Mouse (Mus musculus): ENCODE measurements at regions not wholly inside any gene's neighbourhood (a gene's known extent, or its start where the extent isn't known, plus 50 kb on each side); places are given as distances from the start of the nearest gene placed in this dataset.

DNA sequence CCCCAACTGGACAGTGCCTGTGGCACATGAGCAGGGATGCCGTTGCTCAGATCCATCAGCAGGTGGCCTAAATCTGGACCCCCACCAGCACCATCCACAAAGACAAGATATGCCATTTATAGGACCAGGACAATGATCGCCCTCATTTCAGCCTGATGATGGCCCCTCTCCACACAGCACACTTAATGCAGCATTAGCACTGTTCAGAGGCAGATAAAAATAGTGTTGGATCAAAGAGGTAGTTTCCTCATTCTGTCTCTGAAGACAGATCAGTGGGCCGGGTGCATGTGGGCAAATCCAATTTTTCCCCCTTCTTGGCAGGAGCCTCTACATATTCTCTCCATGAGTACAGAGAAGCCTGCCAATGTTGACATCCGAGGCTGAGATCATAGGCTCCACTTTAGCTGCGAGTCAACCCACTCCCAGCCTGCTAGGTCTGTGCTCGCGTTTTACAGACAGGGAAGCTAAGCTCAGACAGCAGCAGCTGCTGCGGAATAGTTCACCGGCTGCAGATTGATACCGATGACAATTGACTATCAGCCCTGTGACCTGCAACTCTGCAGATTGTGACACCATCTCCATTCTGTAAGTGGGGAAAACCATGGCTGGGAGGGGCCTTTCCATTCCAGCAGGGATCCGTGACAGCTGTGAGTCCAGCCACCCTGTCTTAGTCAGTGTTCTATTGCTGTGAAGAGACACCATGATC is 188.7 kb upstream of the Hs6st1 start:
- Histone ChIP-seq H3K27me3 (ENCODE audit: control insufficient read depth, insufficient read depth, low read length) (no peaks in the 10 kb centered on the region), H3K27ac (ENCODE audit: insufficient read depth, low read length) (peak overlapping the region; percentile 29), H3K4me3 (replicated peaks; ENCODE audit: insufficient read depth, low read depth, low read length) (peak overlapping the region; percentile 7), H3K4me1 (ENCODE audit: control insufficient read depth, insufficient read depth, low read length) (peaks cover 22% of the 10 kb centered on the region)
- TF ChIP-seq POLR2A (IDR thresholded peaks at IDR 0.05; ENCODE audit: borderline replicate concordance, insufficient read depth, low read length) = no peak
- peak; percentile 27; the same call in 1 of the 2 replicates for TF ChIP-seq CTCF (IDR thresholded peaks at IDR 0.05; ENCODE audit: borderline replicate concordance, insufficient read depth, low read depth, low read length)
- WGBS = 12% methylated on average over 11 of the region's 11 CpGs
- peak; percentile 58 to 78 for DNase-seq

DNA sequence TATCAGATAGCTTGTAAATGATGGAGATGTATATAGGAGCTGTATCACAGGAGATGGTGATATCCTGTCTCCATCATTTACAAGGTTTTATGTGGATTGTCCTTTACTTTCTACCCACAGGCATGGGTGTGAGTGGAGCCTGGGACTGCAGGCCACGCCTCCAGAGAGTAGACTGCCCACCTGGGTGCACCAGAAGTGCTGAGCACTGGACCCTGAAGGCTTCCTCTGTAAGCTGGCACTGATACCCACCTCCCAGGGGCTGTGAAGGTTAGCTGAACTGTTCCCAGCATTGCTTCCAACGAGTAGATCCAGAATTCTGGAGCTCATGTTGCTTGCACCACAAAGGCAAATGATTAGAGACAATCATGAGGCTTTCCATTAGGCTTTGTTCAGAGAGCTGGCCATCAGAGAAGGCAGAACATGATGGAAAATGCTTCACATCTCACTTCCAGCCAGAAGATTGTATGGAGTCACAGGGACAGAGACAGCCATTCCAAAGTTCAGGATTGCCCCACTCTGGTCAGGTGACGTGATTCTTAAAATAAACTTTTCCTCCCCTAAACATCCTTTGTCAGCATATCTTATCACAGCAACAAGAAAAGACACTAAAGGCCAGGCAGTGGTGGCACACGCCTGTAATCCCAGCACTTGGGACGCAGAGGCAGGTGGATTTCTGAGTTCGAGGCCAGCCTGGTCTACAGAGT is 187.5 kb upstream of the Hs6st1 start:
- H3K4me1 ChIP-seq (ENCODE audit: control insufficient read depth, insufficient read depth, low read length) = peaks cover 15% of the 10 kb centered on the region
- WGBS = 82% methylated on average over 6 of the region's 6 CpGs
- no peaks in the 10 kb centered on the region for H3K27me3 ChIP-seq (ENCODE audit: control insufficient read depth, insufficient read depth, low read length)
- no peak overlapping the region for H3K27ac ChIP-seq (ENCODE audit: insufficient read depth, low read length)
- TF ChIP-seq CTCF (IDR thresholded peaks at IDR 0.05; ENCODE audit: borderline replicate concordance, insufficient read depth, low read depth, low read length) (no peak), POLR2A (IDR thresholded peaks at IDR 0.05; ENCODE audit: borderline replicate concordance, insufficient read depth, low read length) (no peak)
- H3K4me3 ChIP-seq (replicated peaks; ENCODE audit: insufficient read depth, low read depth, low read length) = no peak overlapping the region
- DNase-seq = no peak

DNA sequence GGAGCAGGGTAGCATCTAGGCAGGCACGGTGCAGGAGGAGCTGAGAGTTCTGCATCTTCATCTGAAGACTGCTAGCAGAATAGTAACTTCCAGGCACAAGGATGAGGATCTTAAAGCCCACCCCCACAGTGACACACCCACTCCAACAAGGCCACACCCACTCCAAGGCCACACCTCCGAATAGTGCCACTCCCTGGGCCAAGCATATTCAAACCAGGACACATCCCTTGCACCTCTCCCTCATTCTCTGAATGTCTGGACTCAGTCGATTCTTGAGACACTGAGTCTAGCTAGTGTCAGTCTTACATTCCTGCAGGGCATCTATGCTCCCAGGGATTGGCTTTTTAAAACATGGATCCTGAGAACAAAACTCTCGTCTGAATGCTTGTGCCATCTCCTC is 186.7 kb upstream of the Hs6st1 start:
- TF ChIP-seq POLR2A (IDR thresholded peaks at IDR 0.05; ENCODE audit: borderline replicate concordance, insufficient read depth, low read length) = no peak
- TF ChIP-seq CTCF (IDR thresholded peaks at IDR 0.05; ENCODE audit: borderline replicate concordance, insufficient read depth, low read depth, low read length) = no peak
- Histone ChIP-seq H3K27ac (ENCODE audit: insufficient read depth, low read length) (no peak overlapping the region), H3K27me3 (ENCODE audit: control insufficient read depth, insufficient read depth, low read length) (no peaks in the 10 kb centered on the region), H3K4me1 (ENCODE audit: control insufficient read depth, insufficient read depth, low read length) (peaks cover 12% of the 10 kb centered on the region), H3K4me3 (replicated peaks; ENCODE audit: insufficient read depth, low read depth, low read length) (no peak overlapping the region)
- DNase-seq = no peak
- 93% methylated on average over 4 of the region's 4 CpGs for WGBS

DNA sequence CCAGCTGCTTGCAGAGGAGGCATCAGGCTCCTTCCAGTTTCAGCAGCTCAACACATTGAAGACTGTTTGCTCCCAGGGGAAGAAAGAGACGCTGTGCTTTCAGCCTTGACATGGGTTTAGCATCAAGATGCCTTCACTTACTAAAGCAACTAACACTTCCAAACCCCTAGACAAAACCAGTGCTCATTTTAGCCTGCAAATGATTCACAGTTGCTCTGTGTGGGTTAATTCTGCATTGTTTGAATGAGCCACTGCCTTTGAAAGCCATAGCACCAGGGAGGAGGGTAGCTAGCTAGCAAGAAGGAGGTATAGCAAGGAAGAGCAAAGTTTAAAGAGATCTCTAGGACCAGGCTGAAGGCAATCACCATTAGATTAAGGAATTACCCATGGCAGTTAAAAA is 186.1 kb upstream of the Hs6st1 start:
- H3K27ac ChIP-seq (ENCODE audit: insufficient read depth, low read length) = no peak overlapping the region
- no peak overlapping the region for H3K4me3 ChIP-seq (replicated peaks; ENCODE audit: insufficient read depth, low read depth, low read length)
- no peaks in the 10 kb centered on the region for H3K27me3 ChIP-seq (ENCODE audit: control insufficient read depth, insufficient read depth, low read length)
- no peak for DNase-seq
- H3K4me1 ChIP-seq (ENCODE audit: control insufficient read depth, insufficient read depth, low read length) = peaks cover 12% of the 10 kb centered on the region
- WGBS = 91% methylated on average over 1 of the region's 1 CpGs
- TF ChIP-seq CTCF (IDR thresholded peaks at IDR 0.05; ENCODE audit: borderline replicate concordance, insufficient read depth, low read depth, low read length) (no peak), POLR2A (IDR thresholded peaks at IDR 0.05; ENCODE audit: borderline replicate concordance, insufficient read depth, low read length) (no peak)

DNA sequence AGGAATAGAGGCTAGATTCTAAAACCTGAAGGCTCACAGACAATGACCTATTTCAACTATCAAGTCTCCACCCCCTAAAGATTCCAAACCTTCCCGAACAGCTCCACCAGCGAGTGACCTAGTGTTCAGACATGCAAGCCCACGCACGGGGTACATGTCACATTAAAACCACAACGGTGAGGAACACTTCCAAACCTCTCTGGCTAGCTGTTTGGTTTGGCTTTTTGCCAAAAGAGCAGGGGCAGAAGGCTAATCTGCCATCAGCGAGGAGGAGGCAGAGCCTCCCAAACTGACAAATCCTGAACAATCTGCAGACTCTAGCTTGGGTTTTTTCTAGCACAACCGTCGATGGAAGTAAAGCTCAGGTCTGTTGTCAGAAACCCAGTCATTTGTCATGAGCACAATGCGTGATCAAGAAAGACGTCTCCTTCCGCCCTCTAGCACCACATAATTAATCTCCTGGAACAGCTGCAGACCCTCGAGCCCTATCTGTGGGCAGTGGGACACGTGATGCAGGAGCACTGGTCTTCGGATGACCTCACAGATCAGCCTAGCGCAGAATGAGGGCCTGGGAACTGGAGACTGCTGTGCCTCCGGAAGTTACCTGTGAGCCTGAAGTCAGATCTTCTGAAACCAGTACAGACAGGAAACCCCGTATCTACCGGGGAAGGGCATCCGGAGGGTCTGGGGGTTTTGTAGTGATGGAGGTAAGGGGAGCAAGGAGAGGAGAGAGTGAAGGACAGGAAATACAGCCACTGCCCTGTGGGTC is 178.3 kb upstream of the Hs6st1 start:
- TF ChIP-seq POLR2A (IDR thresholded peaks at IDR 0.05; ENCODE audit: borderline replicate concordance, insufficient read depth, low read length) (no peak), CTCF (IDR thresholded peaks at IDR 0.05; ENCODE audit: borderline replicate concordance, insufficient read depth, low read depth, low read length) (no peak)
- Histone ChIP-seq H3K27ac (ENCODE audit: insufficient read depth, low read length) (no peak overlapping the region), H3K4me3 (replicated peaks; ENCODE audit: insufficient read depth, low read depth, low read length) (no peak overlapping the region), H3K4me1 (ENCODE audit: control insufficient read depth, insufficient read depth, low read length) (peaks cover 4% of the 10 kb centered on the region; the same call in 1 of the 2 replicates), H3K27me3 (ENCODE audit: control insufficient read depth, insufficient read depth, low read length) (no peaks in the 10 kb centered on the region)
- 64% methylated on average over 19 of the region's 19 CpGs for WGBS
- no peak for DNase-seq

DNA sequence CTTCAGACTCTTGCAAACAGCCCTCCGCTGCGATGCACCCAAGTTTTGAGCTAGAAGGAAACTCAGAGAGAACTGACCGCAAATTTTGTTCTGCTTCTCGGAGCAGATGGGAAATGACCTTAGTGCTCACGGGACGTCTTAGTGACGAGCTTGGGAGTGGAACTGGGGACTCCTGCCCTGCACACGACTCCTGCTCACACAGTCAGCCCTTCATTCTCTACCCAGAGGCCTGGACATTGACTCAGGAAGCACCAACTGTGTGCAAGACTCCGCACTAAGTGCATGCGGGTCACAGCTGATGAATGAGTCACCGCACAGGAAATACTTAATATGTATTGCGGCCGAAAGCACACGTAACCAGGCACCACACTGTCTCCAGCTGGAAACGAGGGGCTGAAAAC is 177.7 kb upstream of the Hs6st1 start:
- no peak overlapping the region for H3K4me3 ChIP-seq (replicated peaks; ENCODE audit: insufficient read depth, low read depth, low read length)
- TF ChIP-seq POLR2A (IDR thresholded peaks at IDR 0.05; ENCODE audit: borderline replicate concordance, insufficient read depth, low read length) (no peak), CTCF (IDR thresholded peaks at IDR 0.05; ENCODE audit: borderline replicate concordance, insufficient read depth, low read depth, low read length) (no peak)
- no peak for DNase-seq
- H3K4me1 ChIP-seq (ENCODE audit: control insufficient read depth, insufficient read depth, low read length) = peaks cover 4% of the 10 kb centered on the region; the same call in 1 of the 2 replicates
- no peaks in the 10 kb centered on the region for H3K27me3 ChIP-seq (ENCODE audit: control insufficient read depth, insufficient read depth, low read length)
- WGBS = 90% methylated on average over 15 of the region's 15 CpGs
- no peak overlapping the region for H3K27ac ChIP-seq (ENCODE audit: insufficient read depth, low read length)

DNA sequence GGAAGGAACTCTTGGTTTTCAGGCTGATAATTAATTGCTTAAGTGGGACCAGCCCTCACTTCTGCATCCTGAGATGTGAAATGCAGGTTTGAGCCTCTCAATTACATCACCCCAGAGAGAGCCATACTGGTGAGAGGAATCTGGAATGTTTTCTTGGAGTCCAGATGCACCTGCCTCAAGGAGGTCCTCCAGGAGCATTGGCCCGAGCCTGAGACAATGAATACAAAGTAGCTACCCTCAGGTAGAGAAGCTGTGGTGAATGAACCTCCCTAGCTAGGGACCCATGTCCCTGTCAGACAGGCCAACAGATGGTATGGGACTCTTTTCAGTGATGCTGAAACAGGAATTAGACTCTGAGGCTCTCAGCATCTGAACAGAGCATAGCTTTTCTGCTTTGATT is 168.7 kb upstream of the Hs6st1 start:
- Histone ChIP-seq H3K4me3 (replicated peaks; ENCODE audit: insufficient read depth, low read depth, low read length) (no peak overlapping the region), H3K27ac (ENCODE audit: insufficient read depth, low read length) (no peak overlapping the region), H3K4me1 (ENCODE audit: control insufficient read depth, insufficient read depth, low read length) (no peaks in the 10 kb centered on the region), H3K27me3 (ENCODE audit: control insufficient read depth, insufficient read depth, low read length) (no peaks in the 10 kb centered on the region)
- DNase-seq = no peak
- 58% methylated on average over 1 of the region's 1 CpGs for WGBS
- no peak for TF ChIP-seq CTCF (IDR thresholded peaks at IDR 0.05; ENCODE audit: borderline replicate concordance, insufficient read depth, low read depth, low read length)
- TF ChIP-seq POLR2A (IDR thresholded peaks at IDR 0.05; ENCODE audit: borderline replicate concordance, insufficient read depth, low read length) = no peak
